Mouse (Mus musculus) MEL (cell line): ENCODE results near the gene Gm14137. TPM values are rescaled to one million over a fixed set of nuclear protein-coding genes. Genes with fewer than 3 reads are reported as not detected.

Source experiments
- DNase-seq: peaks from one replicate; pipeline ENCODE4 v3.0.0; 2011; ENCODE audit warnings: low read depth, low spot score
- H3K27ac ChIP-seq: 2 replicates; pipeline ENCODE4 v1.5.1; 2012; ENCODE audit warnings: low read depth, mild to moderate bottlenecking, control low read depth, low read length, moderate library complexity; ENCODE audit not compliant: control insufficient read depth
- H3K27me3 ChIP-seq, 2 experiments: fragments of 150-350 bp in 1 of 2; sonication (generic) in 1 of 2; 2 replicates each; pipeline ENCODE4 v1.6.1; 2012; ENCODE audit warnings: low read length in 2 of 2, mild to moderate bottlenecking in 2 of 2, improper control_type of control experiment in 1 of 2, moderate library complexity in 1 of 2; ENCODE audit not compliant: insufficient read depth in 2 of 2, control insufficient read depth in 1 of 2
- H3K36me3 ChIP-seq, 2 experiments: 2 replicates each; pipeline ENCODE4 v1.6.1; 2012 to 2014; ENCODE audit warnings: low read length in 2 of 2, improper control_type of control experiment in 1 of 2, inconsistent platforms in 1 of 2, mild to moderate bottlenecking in 1 of 2; ENCODE audit not compliant: insufficient read depth in 2 of 2, control insufficient read depth in 1 of 2
- H3K4me1 ChIP-seq, 2 experiments: fragments of 150-350 bp in 1 of 2; sonication (generic) in 1 of 2; 2 replicates each; pipeline ENCODE4 v1.6.1; 2012; ENCODE audit warnings: low read length in 2 of 2, improper control_type of control experiment in 1 of 2, mild to moderate bottlenecking in 1 of 2; ENCODE audit not compliant: insufficient read depth in 2 of 2, control insufficient read depth in 1 of 2
- H3K4me3 ChIP-seq, 2 experiments: fragments of 150-350 bp in 1 of 2; sonication (generic) in 1 of 2; 2 replicates each; pipeline ENCODE4 v1.5.1; 2012; ENCODE audit warnings: low read depth in 2 of 2, low read length in 2 of 2, mild to moderate bottlenecking in 2 of 2, moderate library complexity in 2 of 2, control low read depth in 1 of 2, improper control_type of control experiment in 1 of 2; ENCODE audit not compliant: control insufficient read depth in 1 of 2, insufficient read depth in 1 of 2
- H3K79me2 ChIP-seq: 2 replicates; pipeline ENCODE4 v1.6.1; 2012; ENCODE audit warnings: mild to moderate bottlenecking, low read length, moderate library complexity; ENCODE audit not compliant: control insufficient read depth, poor library complexity, insufficient read depth
- H3K9ac ChIP-seq: 2 replicates; pipeline ENCODE4 v1.6.1; 2012; ENCODE audit warnings: low read depth, mild to moderate bottlenecking, control low read depth, low read length, moderate library complexity; ENCODE audit not compliant: control insufficient read depth, poor library complexity, severe bottlenecking
- H3K9me3 ChIP-seq: fragments of 150-350 bp; sonication (generic); replicated peaks from 2 replicates; pipeline ENCODE4 v1.6.1; 2012; ENCODE audit warnings: mild to moderate bottlenecking, low read length, improper control_type of control experiment, moderate library complexity; ENCODE audit not compliant: insufficient read depth
- BHLHE40 ChIP-seq: IDR thresholded peaks from 2 replicates; pipeline ENCODE4 v1.6.1; 2012; ENCODE audit warnings: low read depth, mild to moderate bottlenecking, inconsistent platforms, low read length, improper control_type of control experiment, borderline replicate concordance
- CHD2 ChIP-seq: IDR thresholded peaks from 2 replicates; pipeline ENCODE4 v1.6.1; 2011; ENCODE audit warnings: low read length, improper control_type of control experiment
- CTCF ChIP-seq, 3 experiments: IDR thresholded peaks in 2 of 3; conservative IDR thresholded peaks in 1 of 3; 2 replicates each; pipeline ENCODE4 v1.5.1; 2011 to 2012; ENCODE audit warnings: low read length in 3 of 3, low read depth in 2 of 3, mild to moderate bottlenecking in 2 of 3, improper control_type of control experiment in 1 of 3, inconsistent platforms in 1 of 3, mixed read lengths in 1 of 3, moderate library complexity in 1 of 3; ENCODE audit not compliant: control insufficient read depth in 1 of 3, insufficient read depth in 1 of 3, poor library complexity in 1 of 3, severe bottlenecking in 1 of 3
- E2F4 ChIP-seq: IDR thresholded peaks from 2 replicates; pipeline ENCODE4 v1.6.1; 2011; ENCODE audit warnings: low read depth, low read length, improper control_type of control experiment, borderline replicate concordance
- ELF1 ChIP-seq: IDR thresholded peaks from 2 replicates; pipeline ENCODE4 v1.6.1; 2014; ENCODE audit warnings: low read depth, mild to moderate bottlenecking, inconsistent platforms, low read length, improper control_type of control experiment, moderate library complexity
- EP300 ChIP-seq, 2 experiments: IDR thresholded peaks; 2 replicates each; pipeline ENCODE4 v1.6.1; 2011; ENCODE audit warnings: improper control_type of control experiment in 2 of 2, low read length in 2 of 2, low read depth in 1 of 2, mild to moderate bottlenecking in 1 of 2
- GABPA ChIP-seq: IDR thresholded peaks from 2 replicates; pipeline ENCODE4 v1.6.1; 2012; ENCODE audit warnings: low read depth, mild to moderate bottlenecking, inconsistent platforms, low read length, improper control_type of control experiment, moderate library complexity
- GATA1 ChIP-seq: IDR thresholded peaks from 2 replicates; pipeline ENCODE4 v1.6.1; 2011; ENCODE audit warnings: low read depth, low read length, improper control_type of control experiment
- HCFC1 ChIP-seq: IDR thresholded peaks from 2 replicates; pipeline ENCODE4 v1.6.1; 2012; ENCODE audit warnings: low read depth, mild to moderate bottlenecking, inconsistent platforms, low read length, improper control_type of control experiment, moderate library complexity
- KAT2A ChIP-seq: conservative IDR thresholded peaks from 2 replicates; pipeline ENCODE4 v1.6.1; 2012; ENCODE audit warnings: low read depth, low read length, improper control_type of control experiment, inconsistent platforms
- MAFK ChIP-seq: IDR thresholded peaks from 2 replicates; pipeline ENCODE4 v1.6.1; 2011; ENCODE audit warnings: low read depth, mild to moderate bottlenecking, low read length, improper control_type of control experiment, borderline replicate concordance
- MAX ChIP-seq: IDR thresholded peaks from 2 replicates; pipeline ENCODE4 v1.6.1; 2011; ENCODE audit warnings: low read length, improper control_type of control experiment
- NELFE ChIP-seq: IDR thresholded peaks from 2 replicates; pipeline ENCODE4 v1.6.1; 2011; ENCODE audit warnings: low read depth, low read length, improper control_type of control experiment
- POLR2AphosphoS2 ChIP-seq: IDR thresholded peaks from 2 replicates; pipeline ENCODE4 v1.6.1; 2011; ENCODE audit warnings: low read length, improper control_type of control experiment
- POLR2AphosphoS5 ChIP-seq: IDR thresholded peaks from 2 replicates; pipeline ENCODE4 v1.6.1; 2012; ENCODE audit warnings: low read depth, borderline replicate concordance, mild to moderate bottlenecking, inconsistent platforms, low read length, moderate library complexity, mixed read lengths
- RAD21 ChIP-seq: IDR thresholded peaks from 2 replicates; pipeline ENCODE4 v1.6.1; 2011; ENCODE audit warnings: mild to moderate bottlenecking, low read depth, low read length, improper control_type of control experiment
- RCOR1 ChIP-seq: IDR thresholded peaks from 2 replicates; pipeline ENCODE4 v1.6.1; 2012; ENCODE audit warnings: low read depth, mild to moderate bottlenecking, inconsistent platforms, low read length, improper control_type of control experiment
- SIN3A ChIP-seq: IDR thresholded peaks from 2 replicates; pipeline ENCODE4 v1.6.1; 2012; ENCODE audit warnings: low read length, improper control_type of control experiment, inconsistent platforms
- SMC3 ChIP-seq: IDR thresholded peaks from 2 replicates; pipeline ENCODE4 v1.6.1; 2011; ENCODE audit warnings: low read depth, low read length, improper control_type of control experiment
- TAL1 ChIP-seq: IDR thresholded peaks from 2 replicates; pipeline ENCODE4 v1.6.1; 2012; ENCODE audit warnings: mild to moderate bottlenecking, inconsistent platforms, low read length, moderate library complexity, mixed read lengths
- TBP ChIP-seq: IDR thresholded peaks from 2 replicates; pipeline ENCODE4 v1.8.0; 2011; ENCODE audit warnings: low read depth, low read length, improper control_type of control experiment
- TCF12 ChIP-seq: IDR thresholded peaks from 2 replicates; pipeline ENCODE4 v1.6.1; 2014; ENCODE audit warnings: low read depth, mild to moderate bottlenecking, inconsistent platforms, low read length, improper control_type of control experiment, moderate library complexity
- UBTF ChIP-seq: IDR thresholded peaks from 2 replicates; pipeline ENCODE4 v1.6.1; 2012; ENCODE audit warnings: low read depth, mild to moderate bottlenecking, inconsistent platforms, low read length, improper control_type of control experiment, moderate library complexity, borderline replicate concordance; ENCODE audit not compliant: insufficient read depth
- USF1 ChIP-seq: IDR thresholded peaks from 2 replicates; pipeline ENCODE4 v1.6.1; 2014; ENCODE audit warnings: low read depth, mild to moderate bottlenecking, inconsistent platforms, low read length, improper control_type of control experiment, moderate library complexity
- USF2 ChIP-seq, 2 experiments: IDR thresholded peaks; 2 replicates each; pipeline ENCODE4 v1.6.1; 2011 to 2012; ENCODE audit warnings: improper control_type of control experiment in 2 of 2, low read length in 2 of 2, borderline replicate concordance in 1 of 2, inconsistent platforms in 1 of 2, low read depth in 1 of 2, mild to moderate bottlenecking in 1 of 2; ENCODE audit not compliant: insufficient read depth in 1 of 2
- ZC3H11A ChIP-seq: IDR thresholded peaks from 2 replicates; pipeline ENCODE4 v1.6.1; 2012; ENCODE audit warnings: low read depth, mild to moderate bottlenecking, inconsistent platforms, low read length, improper control_type of control experiment
- ZKSCAN1 ChIP-seq: IDR thresholded peaks from 2 replicates; pipeline ENCODE4 v1.6.1; 2012; ENCODE audit warnings: low read depth, mild to moderate bottlenecking, inconsistent platforms, low read length, improper control_type of control experiment, moderate library complexity
- ZMIZ1 ChIP-seq: IDR thresholded peaks from 2 replicates; pipeline ENCODE4 v1.6.1; 2012; ENCODE audit warnings: low read depth, mild to moderate bottlenecking, inconsistent platforms, low read length, improper control_type of control experiment, moderate library complexity
- ZNF384 ChIP-seq: IDR thresholded peaks from 2 replicates; pipeline ENCODE4 v1.6.1; 2012; ENCODE audit warnings: low read depth, mild to moderate bottlenecking, inconsistent platforms, low read length, improper control_type of control experiment
- polyA plus RNA-seq, 2 experiments: library from polyadenylated mRNA; stranded (reverse) in 1 of 2; unstranded in 1 of 2; fragments of >175 nt in 1 of 2; fragments of >200 nt in 1 of 2; gene quantifications; 2 replicates each; pipeline versions ENCODE4 v1.2.1 to v1.2.4; 2012; ENCODE audit warnings: low replicate concordance in 2 of 2, low read depth in 1 of 2; ENCODE audit not compliant: insufficient read length in 2 of 2, insufficient read depth in 1 of 2, missing spikeins in 1 of 2
- total RNA-seq: library from RNA; depleted of rRNA; stranded (reverse); fragments of 300-350 nt; gene quantifications from 2 replicates; pipeline ENCODE4 v1.2.3, GENCODE M21; 2012

The Gm14137 gene
- total and polyA plus RNA-seq, 3 experiments: 0.71 TPM; not detected in 2

DNA sequence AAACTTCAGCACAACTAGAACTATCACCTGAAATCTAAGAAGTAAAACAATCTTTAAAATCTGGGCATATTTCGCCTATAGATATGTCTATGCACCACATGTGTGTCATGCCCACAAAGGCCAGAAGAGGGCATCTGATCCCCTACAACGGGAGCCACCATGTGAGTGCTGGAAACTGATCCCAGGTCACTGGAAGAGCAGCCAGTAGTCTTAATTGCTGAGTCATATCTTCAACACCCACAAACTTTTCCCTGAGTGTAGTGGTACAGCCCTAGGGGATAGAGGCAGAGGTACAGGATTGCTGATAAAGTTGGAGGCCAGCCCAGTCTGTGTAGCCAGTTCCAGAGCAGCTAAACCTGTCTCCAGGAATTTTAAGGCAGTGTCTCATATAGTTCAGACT, 29.1 kb upstream of the Gm14137 start (continued):
- peak; percentile 17; the same call in 1 of the 2 replicates for TF ChIP-seq SIN3A
- TF ChIP-seq USF2 (IDR thresholded peaks at IDR 0.05; ENCODE audit: borderline replicate concordance in 1 of 2, insufficient read depth in 1 of 2, low read depth in 1 of 2, low read length in 2 of 2): no peak
- no peak for TF ChIP-seq HCFC1
- TF ChIP-seq POLR2AphosphoS5: no peak
- peak; percentile 62 for TF ChIP-seq SMC3
- 0 out of 2 replicates have a peak, but pooled peaks have one; percentile 12 for TF ChIP-seq RCOR1
- no peak for TF ChIP-seq MAX

GRCm38 (mm10) chr2:119146435-119146834, 27.9 kb upstream of the Gm14137 start:
- H3K4me3 ChIP-seq: no peak overlapping the region
- no peak for TF ChIP-seq ELF1
- TF ChIP-seq SMC3: no peak
- no peak for TF ChIP-seq GATA1
- TF ChIP-seq ZNF384: no peak
- no peak for TF ChIP-seq USF1
- no peak for TF ChIP-seq ZC3H11A
- TF ChIP-seq KAT2A: no peak
- no peak for TF ChIP-seq TAL1
- TF ChIP-seq POLR2AphosphoS5: no peak
- TF ChIP-seq UBTF: no peak
- TF ChIP-seq CTCF (IDR thresholded peaks at IDR 0.05 in 2 of 3, conservative IDR thresholded peaks at IDR 0.05 in 1 of 3; ENCODE audit: control insufficient read depth in 1 of 3, insufficient read depth in 1 of 3, low read depth in 2 of 3, low read length in 3 of 3, poor library complexity in 1 of 3, severe bottlenecking in 1 of 3): no peak
- no peak for TF ChIP-seq NELFE
- no peaks in the 10 kb centered on the region; the same call in 1 of the 2 replicates for H3K79me2 ChIP-seq
- H3K4me1 ChIP-seq: no peaks in the 10 kb centered on the region
- DNase-seq: no peak
- no peaks in the 10 kb centered on the region for H3K27me3 ChIP-seq
- H3K27ac ChIP-seq: no peak overlapping the region
- H3K9me3 ChIP-seq: no peaks in the 10 kb centered on the region
- H3K9ac ChIP-seq: no peak overlapping the region
- H3K36me3 ChIP-seq: peaks cover 4 to 15% of the 10 kb centered on the region in 2 experiments; a peak in 3 of 4 replicates

- H3K36me3 ChIP-seq: peaks cover 6 to 15% of the 10 kb centered on the region in 2 experiments
- H3K4me3 ChIP-seq: no peak overlapping the region
- H3K27me3 ChIP-seq: no peaks in the 10 kb centered on the region
- no peaks in the 10 kb centered on the region for H3K9me3 ChIP-seq
- H3K27ac ChIP-seq: no peak overlapping the region
- no peaks in the 10 kb centered on the region; a peak in 1 of 4 replicates for H3K4me1 ChIP-seq
- no peaks in the 10 kb centered on the region; the same call in 1 of the 2 replicates for H3K79me2 ChIP-seq
- no peak overlapping the region for H3K9ac ChIP-seq
- no peak for DNase-seq
- TF ChIP-seq ZKSCAN1 (no peak), ZMIZ1 (no peak), BHLHE40 (no peak), E2F4 (no peak), POLR2AphosphoS2 (no peak), RCOR1 (no peak), GATA1 (no peak), RAD21 (no peak), MAFK (no peak), NELFE (no peak), GABPA (no peak), TCF12 (no peak), CHD2 (no peak), EP300 (IDR thresholded peaks at IDR 0.05; ENCODE audit: low read depth in 1 of 2, low read length in 2 of 2) (no peak), TBP (no peak), SIN3A (no peak), ELF1 (no peak)
Measured at GRCm38 (mm10) chr2:119147160-119147678, 27.1 kb upstream of the Gm14137 start.
